ENCODE assay signal across 9 mouse cellular contexts in the genomic region with DNA sequence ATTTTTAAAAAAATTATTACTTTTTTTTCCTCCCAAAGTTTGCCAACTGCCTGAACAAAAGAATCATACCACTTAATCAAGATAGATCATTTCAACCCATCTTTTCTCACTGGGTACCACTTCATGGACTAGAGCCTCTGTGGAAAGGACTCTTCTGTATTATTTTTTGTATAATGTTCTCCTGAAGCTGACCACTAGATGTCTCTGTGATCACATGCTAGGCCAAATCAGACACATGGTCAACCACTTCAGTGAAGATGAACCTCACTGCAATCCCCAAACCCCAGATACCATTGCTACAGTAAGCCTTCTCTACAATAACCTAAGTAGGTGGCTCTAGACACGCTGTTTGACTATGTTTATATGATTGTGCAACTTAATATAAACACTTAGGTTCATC. TPM values are rescaled to one million over a fixed set of nuclear protein-coding genes. Genes with fewer than 3 reads are reported as not detected.
DNase-seq lines count a peak whose midpoint lies in the region; ATAC-seq and TF ChIP-seq lines count a peak whose summit lies in the region.
"Had no signal": no experiment of that assay in that cellular context is flagged by ENCODE, and none has a peak within 500 bp of the region (broad histone marks: within the 10 kb centered on the region; RNA-seq: fewer than 3 reads in every experiment).

No protein-coding gene starts in this region.

- ATAC-seq in kidney, embryonic 15.5 days (replicated peaks; ENCODE audit: low FRiP score) = no peak
- no peak for ATAC-seq in forebrain, embryonic 14.5 days

- no peak overlapping the region for H3K4me3 ChIP-seq in kidney, embryonic 15.5 days (replicated peaks)
- H3K4me3 ChIP-seq in E14TG2a.4 (replicated peaks; ENCODE audit: low read length) = no peak overlapping the region
- no peak overlapping the region for H3K4me3 ChIP-seq in forebrain, embryonic 14.5 days (ENCODE audit: low read depth, low read length)
- H3K4me3 ChIP-seq: lung, embryonic 15.5 days had no signal

- DNase-seq in kidney, postnatal 36 days = peak; percentile 8 to 13
- peak; percentile 6 for DNase-seq in ZHBTc4 (ENCODE audit: low read depth, low spot score)
- DNase-seq in forebrain, embryonic 14.5 days (ENCODE audit: low spot score) = peak; percentile 45
- DNase-seq in thymus, postnatal 14 days = no peak
- DNase-seq in thymus, postnatal 25 days = no peak
- DNase-seq: adrenal gland, postnatal 25 days had no signal

- no peak overlapping the region for H3K9ac ChIP-seq in kidney, embryonic 15.5 days
- H3K9ac ChIP-seq in forebrain, embryonic 14.5 days (ENCODE audit: low read length) = no peak overlapping the region
- H3K9ac ChIP-seq: lung, embryonic 15.5 days had no signal

- TF ChIP-seq CTCF in E14TG2a.4 (conservative IDR thresholded peaks at IDR 0.05; ENCODE audit: low read length) = peak; percentile 17; the same call in 1 of the 2 replicates

- no peaks in the 10 kb centered on the region for H3K4me1 ChIP-seq in kidney, embryonic 15.5 days
- H3K4me1 ChIP-seq in E14TG2a.4 (replicated peaks; ENCODE audit: low read depth, low read length) = no peaks in the 10 kb centered on the region
- H3K4me1 ChIP-seq in forebrain, embryonic 14.5 days (ENCODE audit: control insufficient read depth, insufficient read depth, low read length) = no peaks in the 10 kb centered on the region
- H3K4me1 ChIP-seq: lung, embryonic 15.5 days had no signal

- H3K4me2 ChIP-seq in kidney, embryonic 15.5 days = no peak overlapping the region
- H3K4me2 ChIP-seq in forebrain, embryonic 14.5 days (ENCODE audit: low read length) = no peak overlapping the region
- H3K4me2 ChIP-seq: lung, embryonic 15.5 days had no signal

- H3K27me3 ChIP-seq in kidney, embryonic 15.5 days = no peaks in the 10 kb centered on the region
- no peaks in the 10 kb centered on the region for H3K27me3 ChIP-seq in E14TG2a.4 (ENCODE audit: insufficient read depth, low read length)
- H3K27me3 ChIP-seq in forebrain, embryonic 14.5 days (replicated peaks; ENCODE audit: control insufficient read depth, insufficient read depth, low read length) = no peaks in the 10 kb centered on the region
- H3K27me3 ChIP-seq: lung, embryonic 15.5 days had no signal

- H3K36me3 ChIP-seq in kidney, embryonic 15.5 days = no peaks in the 10 kb centered on the region
- H3K36me3 ChIP-seq in E14TG2a.4 (ENCODE audit: insufficient read depth, low read length) = no peaks in the 10 kb centered on the region
- no peaks in the 10 kb centered on the region for H3K36me3 ChIP-seq in forebrain, embryonic 14.5 days (ENCODE audit: control insufficient read depth, insufficient read depth, low read length)
- H3K36me3 ChIP-seq: lung, embryonic 15.5 days had no signal

- no peaks in the 10 kb centered on the region for H3K9me3 ChIP-seq in kidney, embryonic 15.5 days (replicated peaks)
- H3K9me3 ChIP-seq in E14TG2a.4 (ENCODE audit: low read length) = no peaks in the 10 kb centered on the region
- H3K9me3 ChIP-seq in forebrain, embryonic 14.5 days (replicated peaks; ENCODE audit: control insufficient read depth, low read length) = no peaks in the 10 kb centered on the region
- H3K9me3 ChIP-seq: lung, embryonic 15.5 days had no signal

- no peak overlapping the region for H3K27ac ChIP-seq in kidney, embryonic 15.5 days
- no peak overlapping the region for H3K27ac ChIP-seq in forebrain, embryonic 14.5 days (ENCODE audit: low read depth, low read length)
- H3K27ac ChIP-seq: lung, embryonic 15.5 days had no signal

- WGBS in kidney, embryonic 15.5 days = 54% methylated on average over 1 of the region's 1 CpGs
- 71% methylated on average over 1 of the region's 1 CpGs for whole genome bisulfite sequencing in forebrain, embryonic 14.5 days

RNA-seq across cellular contexts. Expression of a gene that starts 19.4 kb away (rescaled TPM):
- polyA plus RNA-seq in kidney, embryonic 15.5 days (2015; fragmentation: Nextera tagmentation; extraction: Ambion mirVana) = 0.68 and 1.4 TPM in 2 replicates
- 19.5 and 25.0 TPM in 2 replicates for polyA plus RNA-seq in forebrain, embryonic 14.5 days (2014; fragmentation: Nextera tagmentation; extraction: Ambion mirVana)

Comparison
In these comparisons a context has a peak if more than half of its experiments do, and no peak if none do; other contexts are left out.
1. DNase-seq: peak in kidney, postnatal 36 days (2 of 2), ZHBTc4 (single experiment) and forebrain, embryonic 14.5 days (single experiment); none in thymus, postnatal 14 days (single experiment) and thymus, postnatal 25 days (single experiment).